Mouse (Mus musculus) neural tube, embryonic 11.5 days (tissue): ENCODE data around the gene Clec16a. TPM values are rescaled to one million over a fixed set of nuclear protein-coding genes. Genes with fewer than 3 reads are reported as not detected.

Experiments
- ATAC-seq: fragments of 200-750 bp; cut with Nextera tagmentation; 2 replicates; pipeline ENCODE4 v1.8.0; 2017; ENCODE audit warnings: moderate number of reproducible peaks, mild to moderate bottlenecking, moderate TSS enrichment, moderate library complexity; ENCODE audit not compliant: insufficient read depth, low FRiP score, low TSS enrichment
- DNase-seq: peaks from one replicate; pipeline ENCODE4 v3.0.0-alpha.2; 2015; ENCODE audit warnings: low spot score
- H3K27ac ChIP-seq: fragments of 300-500 bp; sonication (generic); 2 replicates; pipeline ENCODE4 v1.5.1; 2014; ENCODE audit warnings: low read depth, mild to moderate bottlenecking, low read length
- H3K27me3 ChIP-seq: fragments of 300-500 bp; sonication (generic); 2 replicates; pipeline ENCODE4 v1.6.1; 2014; ENCODE audit warnings: mild to moderate bottlenecking, low read length, mixed read lengths; ENCODE audit not compliant: control insufficient read depth, insufficient read depth
- H3K36me3 ChIP-seq: fragments of 300-500 bp; sonication (generic); 2 replicates; pipeline ENCODE4 v1.6.1; 2014; ENCODE audit warnings: mild to moderate bottlenecking, low read length, moderate library complexity, mixed read lengths; ENCODE audit not compliant: control insufficient read depth, insufficient read depth
- H3K4me1 ChIP-seq: fragments of 300-500 bp; sonication (generic); 2 replicates; pipeline ENCODE4 v1.6.1; 2014; ENCODE audit warnings: low read length, mixed read lengths; ENCODE audit not compliant: control insufficient read depth, insufficient read depth
- H3K4me2 ChIP-seq: fragments of 300-500 bp; sonication (generic); 2 replicates; pipeline ENCODE4 v1.6.1; 2014; ENCODE audit warnings: low read depth, mild to moderate bottlenecking, moderate library complexity
- H3K4me3 ChIP-seq: fragments of 300-500 bp; sonication (generic); 2 replicates; pipeline ENCODE4 v1.5.1; 2014; ENCODE audit warnings: low read depth, low read length
- H3K9ac ChIP-seq: fragments of 300-500 bp; sonication (generic); 2 replicates; pipeline ENCODE4 v1.6.1; 2014; ENCODE audit warnings: mild to moderate bottlenecking, low read length
- H3K9me3 ChIP-seq: fragments of 300-500 bp; sonication (generic); 2 replicates; pipeline ENCODE4 v1.6.1; 2016; ENCODE audit warnings: low read length; ENCODE audit not compliant: control insufficient read depth
- WGBS: fragments of 180-500 bp; shearing (Covaris S2); extraction: QIAGEN DNeasy Blood & Tissue Kit; methylation state at CpG from one replicate; pipeline ENCODE4 v1.1.7; 2014; 5-methylcytosine and 5-hydroxymethylcytosine counted together
- polyA plus RNA-seq: library from polyadenylated mRNA; unstranded; fragments of >200 nt; fragmentation: Nextera tagmentation; extraction: Ambion mirVana; gene quantifications from 2 replicates; pipeline ENCODE4 v1.2.1, GENCODE M21; 2014

Gene Clec16a
- 41.4 and 44.0 TPM in 2 replicates for polyA plus RNA-seq

DNA sequence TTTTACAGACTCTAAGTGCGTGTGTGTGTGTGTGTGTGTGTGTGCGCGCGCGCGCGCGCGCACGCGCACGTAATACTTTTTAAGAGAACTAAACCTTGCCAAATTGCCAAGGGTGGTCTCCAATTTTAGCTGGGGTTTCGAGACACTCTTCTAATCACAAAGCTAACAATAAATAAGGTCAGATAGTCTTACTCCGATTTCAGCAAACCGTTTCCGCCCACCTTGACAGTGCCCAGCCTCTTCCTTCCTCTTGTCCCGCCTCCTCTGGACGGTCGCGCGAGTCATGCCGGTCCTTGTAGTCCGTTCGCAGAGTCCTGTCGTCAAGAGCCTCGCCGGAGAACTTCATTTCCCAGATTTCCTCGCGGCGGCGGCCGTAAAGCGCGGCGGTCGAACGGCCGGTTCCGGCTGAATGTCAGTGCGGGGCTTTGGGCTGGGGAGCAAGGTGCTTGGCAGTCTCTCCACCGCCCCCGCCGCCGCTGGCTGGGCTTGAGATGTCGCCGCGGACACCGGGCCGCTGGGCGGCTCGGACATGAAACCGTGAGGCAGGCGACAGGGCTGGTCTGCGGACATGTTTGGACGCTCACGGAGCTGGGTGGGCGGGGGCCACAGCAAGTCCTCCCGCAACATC, at the start of gene Clec16a:
TSS of gene Clec16a (plus strand) at position 345 of the 628 bp plus-strand sequence.
- Histone ChIP-seq H3K4me1 (peaks cover 21% of the 10 kb centered on the region), H3K9me3 (no peaks in the 10 kb centered on the region), H3K36me3 (no peaks in the 10 kb centered on the region), H3K27ac (no peak within 1 kb of the TSS), H3K27me3 (no peaks in the 10 kb centered on the region), H3K4me3 (peak within 1 kb of the TSS; percentile 55), H3K9ac (peak within 1 kb of the TSS; percentile 47), H3K4me2 (peak within 1 kb of the TSS; percentile 51)
- under 1% methylated on average over 58 of the region's 58 CpGs for WGBS
- peak; percentile 87 for ATAC-seq
- peak; percentile 95 for DNase-seq

DNA sequence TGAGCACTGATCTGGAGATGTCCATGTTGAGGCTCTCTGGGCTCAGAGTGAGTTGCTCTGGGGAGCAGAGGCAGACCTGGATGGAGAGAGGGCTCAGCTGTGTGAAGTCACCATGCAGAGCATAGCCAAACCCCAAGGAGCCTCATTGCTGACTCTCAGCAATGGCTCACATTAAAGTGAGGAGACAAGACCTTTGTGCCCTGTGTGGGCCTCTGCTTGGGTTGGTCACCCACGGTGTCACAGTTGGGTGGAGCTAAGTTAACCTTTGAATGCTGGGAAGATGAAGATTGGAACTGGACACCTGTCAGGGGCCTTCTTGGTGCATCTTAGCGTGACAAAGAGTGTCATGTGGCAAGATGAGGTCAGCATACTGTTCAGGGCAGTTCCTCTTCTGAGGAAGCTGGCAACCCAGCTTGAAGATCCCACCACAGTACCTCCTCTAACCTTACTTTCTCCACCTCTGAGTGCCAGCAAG, 49.3 kb upstream of the Clec16a start:
- Histone ChIP-seq H3K4me2 (no peak overlapping the region), H3K4me1 (no peaks in the 10 kb centered on the region), H3K9ac (no peak overlapping the region), H3K4me3 (no peak overlapping the region), H3K36me3 (no peaks in the 10 kb centered on the region), H3K27ac (no peak overlapping the region), H3K27me3 (no peaks in the 10 kb centered on the region), H3K9me3 (no peaks in the 10 kb centered on the region)
- DNase-seq, result no peak
- 73% methylated on average over 2 of the region's 2 CpGs for WGBS
- ATAC-seq, result no peak

DNA sequence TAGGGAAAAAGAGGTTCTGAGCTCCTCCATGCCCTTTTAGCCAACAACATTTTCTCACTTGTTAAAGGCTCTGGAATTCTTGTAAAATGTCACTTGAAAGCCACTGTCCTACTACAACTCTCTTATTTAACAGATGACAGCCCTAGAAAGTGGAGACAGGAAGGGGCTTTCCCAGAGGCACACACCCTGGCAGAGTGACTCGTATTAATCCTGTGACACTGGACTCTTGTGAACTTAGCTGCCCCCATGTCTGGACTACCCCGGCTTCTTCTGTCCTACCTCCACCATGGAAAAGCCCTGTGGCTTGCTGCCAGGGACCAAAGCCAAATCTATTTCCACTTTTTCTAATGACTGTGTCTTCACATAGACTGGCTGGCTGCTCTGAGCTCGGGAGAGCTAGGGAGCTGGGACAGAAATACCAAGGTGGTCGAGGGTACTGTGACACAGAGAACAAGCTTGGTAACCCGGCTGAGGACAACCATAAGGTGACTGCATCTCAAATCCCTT, 47.0 kb upstream of the Clec16a start:
- no peak for ATAC-seq

DNA sequence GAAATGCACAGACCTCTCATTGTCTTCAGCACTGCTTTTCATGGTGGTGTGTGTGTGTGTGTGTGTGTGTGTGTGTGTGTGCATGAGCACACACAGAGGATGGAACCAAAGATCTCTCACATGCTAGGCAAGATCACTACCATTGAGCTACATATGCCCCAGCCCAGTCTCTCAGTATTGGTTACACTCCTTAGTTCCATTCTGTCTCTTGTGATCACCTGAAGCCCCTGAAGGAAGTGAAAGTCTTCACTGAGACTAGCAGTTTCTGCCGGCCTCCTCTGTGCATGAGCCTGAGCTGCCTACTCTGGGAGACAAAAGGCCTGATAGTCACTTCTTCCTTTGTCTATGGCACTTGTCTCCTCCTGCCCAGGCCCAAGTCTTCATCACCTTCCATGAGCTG, 46.0 kb upstream of the Clec16a start:
- 47% methylated on average over 1 of the region's 1 CpGs for WGBS
- Histone ChIP-seq H3K27ac (no peak overlapping the region), H3K4me1 (no peaks in the 10 kb centered on the region)

More for the DNA sequence above, 47.0 kb upstream of the Clec16a start:
- no peaks in the 10 kb centered on the region for H3K36me3 ChIP-seq
- DNase-seq, result no peak
- WGBS, result 77% methylated on average over 5 of the region's 5 CpGs
- H3K4me1 ChIP-seq, result no peaks in the 10 kb centered on the region
- H3K4me3 ChIP-seq, result no peak overlapping the region
- no peaks in the 10 kb centered on the region for H3K9me3 ChIP-seq
- H3K27ac ChIP-seq, result no peak overlapping the region
- H3K4me2 ChIP-seq, result no peak overlapping the region
- H3K27me3 ChIP-seq, result no peaks in the 10 kb centered on the region
- no peak overlapping the region for H3K9ac ChIP-seq

DNA sequence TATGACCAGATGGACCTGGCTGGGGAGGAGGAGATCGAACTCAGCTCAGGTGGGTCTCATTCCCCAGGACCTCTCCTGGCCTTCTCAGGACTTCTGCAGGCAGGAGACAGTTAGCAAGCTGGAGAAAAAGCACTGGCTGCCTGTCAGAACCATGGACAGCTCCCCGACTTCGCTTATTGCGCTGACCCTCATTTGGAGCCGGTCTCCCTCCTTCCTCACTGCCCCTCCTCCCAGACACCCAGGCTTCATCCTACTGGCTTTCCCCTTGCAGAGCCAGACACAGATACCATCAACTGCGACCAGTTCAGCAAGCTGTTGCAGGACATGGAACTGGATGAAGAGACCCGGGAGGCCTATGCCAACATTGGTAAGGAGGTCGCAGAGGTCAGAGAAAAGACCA, 43.3 kb upstream of the Clec16a start:
- Histone ChIP-seq H3K4me2 (no peak overlapping the region), H3K4me1 (no peaks in the 10 kb centered on the region), H3K27ac (no peak overlapping the region), H3K9me3 (no peaks in the 10 kb centered on the region), H3K36me3 (no peaks in the 10 kb centered on the region), H3K9ac (no peak overlapping the region), H3K4me3 (no peak overlapping the region), H3K27me3 (no peaks in the 10 kb centered on the region)
- DNase-seq (peak; percentile 69), ATAC-seq (no peak)
- WGBS, result 13% methylated on average over 8 of the region's 8 CpGs

More for the DNA sequence above, 46.0 kb upstream of the Clec16a start:
- H3K36me3 ChIP-seq, result no peaks in the 10 kb centered on the region
- no peak overlapping the region for H3K9ac ChIP-seq
- no peak overlapping the region for H3K4me2 ChIP-seq
- no peaks in the 10 kb centered on the region for H3K9me3 ChIP-seq
- no peak for ATAC-seq
- no peak for DNase-seq
- no peak overlapping the region for H3K4me3 ChIP-seq
- no peaks in the 10 kb centered on the region for H3K27me3 ChIP-seq

DNA sequence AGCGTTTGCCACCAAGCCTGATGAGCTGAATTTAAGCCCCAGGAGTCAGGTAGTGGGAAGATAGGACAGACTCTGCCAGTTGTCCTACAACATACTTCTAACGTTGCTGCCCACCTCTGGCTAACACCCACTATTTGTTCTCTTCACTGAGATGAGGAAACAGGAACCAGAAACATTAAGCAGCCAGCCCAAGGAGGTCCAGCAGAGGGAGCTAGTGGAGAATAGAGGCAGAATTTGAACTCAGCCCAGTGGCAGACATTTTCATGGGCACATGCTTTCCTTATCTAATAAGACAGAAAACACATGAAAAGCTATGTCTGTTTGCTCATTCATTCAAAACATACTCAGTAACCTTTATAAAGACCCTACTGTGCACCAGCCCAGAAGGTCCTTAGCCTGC, 42.1 kb upstream of the Clec16a start:
- Histone ChIP-seq H3K4me2 (no peak overlapping the region), H3K9ac (no peak overlapping the region), H3K27me3 (no peaks in the 10 kb centered on the region), H3K4me3 (no peak overlapping the region), H3K4me1 (no peaks in the 10 kb centered on the region), H3K9me3 (no peaks in the 10 kb centered on the region), H3K36me3 (no peaks in the 10 kb centered on the region), H3K27ac (no peak overlapping the region)
- ATAC-seq (no peak), DNase-seq (no peak)
- WGBS, result 65% methylated on average over 2 of the region's 2 CpGs

DNA sequence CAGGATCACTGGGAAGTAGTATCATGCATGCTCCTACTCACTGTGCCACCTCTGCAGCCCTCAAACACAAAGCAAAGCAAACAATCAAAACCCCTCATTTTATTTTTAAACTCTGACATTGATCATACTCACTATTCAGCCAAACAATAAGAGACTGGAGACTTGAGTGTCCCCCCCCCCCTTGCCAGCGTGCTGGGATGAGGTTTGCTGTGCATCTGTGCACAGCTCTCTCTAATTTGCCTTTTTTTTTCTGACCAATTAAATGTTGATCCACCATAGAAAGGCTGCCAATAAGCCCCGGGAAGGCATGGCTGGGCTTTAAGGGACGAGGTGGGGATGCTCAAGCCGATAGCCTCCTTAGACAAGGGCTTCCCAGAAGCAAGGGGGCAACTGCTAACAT, 37.7 kb upstream of the Clec16a start:
- Histone ChIP-seq H3K27ac (no peak overlapping the region), H3K27me3 (no peaks in the 10 kb centered on the region), H3K9me3 (no peaks in the 10 kb centered on the region), H3K9ac (no peak overlapping the region), H3K36me3 (no peaks in the 10 kb centered on the region), H3K4me2 (no peak overlapping the region), H3K4me3 (no peak overlapping the region), H3K4me1 (no peaks in the 10 kb centered on the region)
- DNase-seq, result no peak
- WGBS, result 71% methylated on average over 4 of the region's 4 CpGs
- no peak for ATAC-seq

DNA sequence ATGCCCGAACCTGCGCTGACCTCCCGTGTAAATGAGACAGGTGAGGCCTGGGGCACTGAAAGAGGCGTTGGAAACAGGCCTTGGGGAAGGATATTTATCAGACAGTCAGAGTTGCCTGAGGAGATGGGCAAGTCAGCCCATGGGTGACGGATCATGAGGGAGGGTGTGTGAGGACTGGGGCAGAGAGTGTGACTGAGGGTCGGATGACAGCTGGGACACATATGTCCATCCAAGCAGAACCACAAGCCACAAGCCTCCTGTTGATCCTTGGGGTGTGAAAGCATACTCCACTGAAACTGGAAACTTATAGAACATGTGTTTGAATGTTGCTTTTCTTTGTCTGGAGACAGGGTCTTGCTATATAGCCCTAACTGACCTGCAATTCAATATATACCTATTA, 36.4 kb upstream of the Clec16a start:
- WGBS, result 72% methylated on average over 6 of the region's 6 CpGs
- H3K27ac ChIP-seq, result no peak overlapping the region
- no peaks in the 10 kb centered on the region for H3K36me3 ChIP-seq
- no peak overlapping the region for H3K9ac ChIP-seq
- ATAC-seq (no peak), DNase-seq (no peak)
- no peaks in the 10 kb centered on the region for H3K4me1 ChIP-seq
- H3K4me2 ChIP-seq, result no peak overlapping the region
- H3K27me3 ChIP-seq, result no peaks in the 10 kb centered on the region
- H3K9me3 ChIP-seq, result no peaks in the 10 kb centered on the region
- no peak overlapping the region for H3K4me3 ChIP-seq

DNA sequence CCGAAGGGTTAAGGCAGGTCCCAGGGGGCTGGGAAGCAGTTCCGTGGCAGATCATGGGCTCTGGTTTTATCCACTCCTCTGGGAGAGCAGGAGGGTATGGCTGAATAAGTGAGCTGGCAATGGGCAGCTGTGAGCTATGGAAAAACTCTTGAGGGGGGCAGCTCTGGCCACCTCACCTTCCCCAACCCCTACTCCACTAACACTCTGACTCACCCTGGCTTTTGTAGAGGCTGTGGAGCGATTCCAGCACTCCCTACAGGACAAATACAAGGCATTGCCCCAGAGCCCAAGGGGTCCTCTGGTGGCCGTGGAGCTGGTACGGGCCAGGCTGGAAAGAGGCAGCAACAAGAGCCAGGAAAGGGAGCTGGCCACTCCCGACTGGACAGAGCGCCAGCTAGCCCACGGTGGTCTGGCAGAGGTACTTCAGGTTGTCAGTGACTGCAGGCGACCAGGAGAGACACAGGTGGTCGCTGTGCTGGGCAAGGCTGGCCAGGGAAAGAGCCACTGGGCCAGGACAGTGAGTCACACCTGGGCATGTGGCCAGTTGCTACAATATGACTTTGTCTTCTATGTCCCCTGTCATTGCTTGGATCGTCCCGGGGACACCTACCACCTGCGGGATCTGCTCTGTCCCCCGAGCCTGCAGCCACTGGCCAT, 34.5 kb upstream of the Clec16a start:
- no peak overlapping the region for H3K4me2 ChIP-seq
- no peaks in the 10 kb centered on the region for H3K27me3 ChIP-seq
- H3K36me3 ChIP-seq, result no peaks in the 10 kb centered on the region
- no peak overlapping the region for H3K4me3 ChIP-seq
- H3K27ac ChIP-seq, result no peak overlapping the region
- H3K9ac ChIP-seq, result no peak overlapping the region
- H3K9me3 ChIP-seq, result no peaks in the 10 kb centered on the region
- H3K4me1 ChIP-seq, result no peaks in the 10 kb centered on the region
- no peak for ATAC-seq
- WGBS, result 59% methylated on average over 14 of the region's 14 CpGs
- no peak for DNase-seq
